Mouse (Mus musculus) ES-Bruce4 (cell line): ENCODE measurements around the gene Scamp3. TPM values are rescaled to one million over a fixed set of nuclear protein-coding genes. Genes with fewer than 3 reads are reported as not detected.

Experiments
- H3K27ac ChIP-seq: 2 replicates; pipeline ENCODE4 v1.5.1; 2012; ENCODE audit warnings: low read length, inconsistent platforms; ENCODE audit not compliant: insufficient read depth
- H3K27me3 ChIP-seq: 2 replicates; pipeline ENCODE4 v1.6.1; 2012; ENCODE audit warnings: mild to moderate bottlenecking, low read length, inconsistent platforms; ENCODE audit not compliant: control insufficient read depth, poor library complexity, insufficient read depth, severe bottlenecking
- H3K36me3 ChIP-seq: 2 replicates; pipeline ENCODE4 v1.6.1; 2012; ENCODE audit warnings: inconsistent platforms, mild to moderate bottlenecking, low read length, moderate library complexity; ENCODE audit not compliant: control insufficient read depth, poor library complexity, insufficient read depth, severe bottlenecking
- H3K4me1 ChIP-seq: one replicate; pipeline ENCODE4 v1.8.1; 2011; ENCODE audit warnings: low read length; ENCODE audit not compliant: control insufficient read depth, insufficient read depth
- H3K4me3 ChIP-seq: 2 replicates; pipeline ENCODE4 v1.5.1; 2011; ENCODE audit warnings: low read depth, mild to moderate bottlenecking, low read length
- H3K9ac ChIP-seq: 2 replicates; pipeline ENCODE4 v1.6.1; 2012; ENCODE audit warnings: low read depth, mild to moderate bottlenecking, inconsistent platforms; ENCODE audit not compliant: poor library complexity, severe bottlenecking
- H3K9me3 ChIP-seq: replicated peaks from 2 replicates; pipeline ENCODE4 v1.6.1; 2012; ENCODE audit warnings: mild to moderate bottlenecking, low read length, inconsistent platforms; ENCODE audit not compliant: control insufficient read depth, poor library complexity, insufficient read depth, severe bottlenecking
- CTCF ChIP-seq: IDR thresholded peaks from one replicate; pipeline ENCODE4 v1.8.1; 2011; ENCODE audit warnings: low read depth, low read length
- EP300 ChIP-seq: IDR thresholded peaks from 2 replicates; pipeline ENCODE4 v1.6.1; 2011; ENCODE audit warnings: low read depth, low read length; ENCODE audit not compliant: insufficient read depth
- POLR2A ChIP-seq: IDR thresholded peaks from one replicate; pipeline ENCODE4 v1.8.1; 2011; ENCODE audit warnings: low read length; ENCODE audit not compliant: insufficient read depth
- polyA plus RNA-seq: library from polyadenylated mRNA; stranded (reverse); fragments of >200 nt; gene quantifications from 2 replicates; pipeline ENCODE4 v1.2.4, GENCODE M21; 2011; ENCODE audit warnings: low read depth; ENCODE audit not compliant: missing spikeins, insufficient read depth, insufficient read length

Scamp3 gene
- polyA plus RNA-seq, 1 experiment = 74.8 TPM

GRCm38 (mm10) chr3:89187690-89188477 lies 10.6 kb downstream of the Scamp3 start:
- Histone ChIP-seq H3K4me3 (peak overlapping the region; percentile 34; the same call in 1 of the 2 replicates), H3K9ac (peak overlapping the region; percentile 7), H3K4me1 (peaks cover 2% of the 10 kb centered on the region), H3K36me3 (no peaks in the 10 kb centered on the region), H3K9me3 (no peaks in the 10 kb centered on the region), H3K27ac (no peak overlapping the region), H3K27me3 (no peaks in the 10 kb centered on the region)
- TF ChIP-seq POLR2A = no peak
- TF ChIP-seq EP300 = no peak
- TF ChIP-seq CTCF = no peak

- no peaks in the 10 kb centered on the region for H3K27me3 ChIP-seq
- H3K36me3 ChIP-seq = no peaks in the 10 kb centered on the region
- TF ChIP-seq CTCF = no peak
- no peak for TF ChIP-seq POLR2A
- TF ChIP-seq EP300 = no peak
- H3K9ac ChIP-seq = peak overlapping the region; percentile 7
- H3K4me3 ChIP-seq = peak overlapping the region; percentile 34; the same call in 1 of the 2 replicates
- peaks cover 2% of the 10 kb centered on the region for H3K4me1 ChIP-seq
- H3K9me3 ChIP-seq = no peaks in the 10 kb centered on the region
- no peak overlapping the region for H3K27ac ChIP-seq
Observed at GRCm38 (mm10) chr3:89188478-89188875, 11.2 kb downstream of the Scamp3 start.

- H3K27me3 ChIP-seq = no peaks in the 10 kb centered on the region
- H3K27ac ChIP-seq = no peak overlapping the region
- no peak overlapping the region for H3K9ac ChIP-seq
- no peak for TF ChIP-seq POLR2A
- TF ChIP-seq EP300 = no peak
- no peak for TF ChIP-seq CTCF
- H3K9me3 ChIP-seq = no peaks in the 10 kb centered on the region
- H3K4me1 ChIP-seq = no peaks in the 10 kb centered on the region
- H3K36me3 ChIP-seq = no peaks in the 10 kb centered on the region
- H3K4me3 ChIP-seq = no peak overlapping the region
Observed at GRCm38 (mm10) chr3:89190436-89190835, 13.2 kb downstream of the Scamp3 start.

GRCm38 (mm10) chr3:89193351-89193750 lies 16.1 kb downstream of the Scamp3 start:
- no peak overlapping the region for H3K4me3 ChIP-seq
- H3K36me3 ChIP-seq = no peaks in the 10 kb centered on the region
- H3K9ac ChIP-seq = no peak overlapping the region
- no peaks in the 10 kb centered on the region for H3K4me1 ChIP-seq
- no peaks in the 10 kb centered on the region; the same call in 1 of the 2 replicates for H3K27me3 ChIP-seq
- no peaks in the 10 kb centered on the region for H3K9me3 ChIP-seq
- TF ChIP-seq POLR2A (no peak), CTCF (no peak), EP300 (no peak)
- H3K27ac ChIP-seq = no peak overlapping the region

GRCm38 (mm10) chr3:89193853-89194252 lies 16.6 kb downstream of the Scamp3 start:
- H3K27me3 ChIP-seq = no peaks in the 10 kb centered on the region; the same call in 1 of the 2 replicates

More at GRCm38 (mm10) chr3:89193853-89194252, 16.6 kb downstream of the Scamp3 start:
- H3K9ac ChIP-seq = no peak overlapping the region
- no peaks in the 10 kb centered on the region for H3K4me1 ChIP-seq
- H3K4me3 ChIP-seq = no peak overlapping the region
- H3K36me3 ChIP-seq = no peaks in the 10 kb centered on the region
- no peak overlapping the region for H3K27ac ChIP-seq
- H3K9me3 ChIP-seq = no peaks in the 10 kb centered on the region
- TF ChIP-seq POLR2A (no peak), EP300 (no peak), CTCF (no peak)
